Mouse (Mus musculus): Measurements from ENCODE around the gene Soat1.
A peak's percentile ranks its signal among the peaks of the same experiment; 100 is the strongest.

Soat1 gene

DNA sequence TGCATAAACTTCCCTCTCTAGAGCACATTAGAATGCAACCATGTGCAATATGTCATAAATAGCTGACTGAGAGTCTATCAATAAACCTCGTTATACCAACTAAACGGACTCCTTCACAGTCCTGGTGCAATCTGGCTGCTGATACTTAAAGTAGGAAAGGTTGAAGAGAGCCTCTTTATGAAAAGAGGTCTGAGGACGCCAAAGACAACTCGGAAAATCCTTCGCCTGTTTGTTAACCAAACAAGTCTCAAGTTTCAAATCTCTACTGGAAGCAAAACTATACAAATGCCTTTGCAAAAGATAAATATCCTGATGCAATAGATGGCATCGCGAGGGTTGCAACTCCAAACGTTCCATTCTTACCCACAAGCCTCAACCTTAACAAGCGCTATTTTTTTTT, 9.2 kb downstream of the Soat1 start:
- DNase-seq (ENCODE audit: low spot score in 2 of 2) = no peak

DNA sequence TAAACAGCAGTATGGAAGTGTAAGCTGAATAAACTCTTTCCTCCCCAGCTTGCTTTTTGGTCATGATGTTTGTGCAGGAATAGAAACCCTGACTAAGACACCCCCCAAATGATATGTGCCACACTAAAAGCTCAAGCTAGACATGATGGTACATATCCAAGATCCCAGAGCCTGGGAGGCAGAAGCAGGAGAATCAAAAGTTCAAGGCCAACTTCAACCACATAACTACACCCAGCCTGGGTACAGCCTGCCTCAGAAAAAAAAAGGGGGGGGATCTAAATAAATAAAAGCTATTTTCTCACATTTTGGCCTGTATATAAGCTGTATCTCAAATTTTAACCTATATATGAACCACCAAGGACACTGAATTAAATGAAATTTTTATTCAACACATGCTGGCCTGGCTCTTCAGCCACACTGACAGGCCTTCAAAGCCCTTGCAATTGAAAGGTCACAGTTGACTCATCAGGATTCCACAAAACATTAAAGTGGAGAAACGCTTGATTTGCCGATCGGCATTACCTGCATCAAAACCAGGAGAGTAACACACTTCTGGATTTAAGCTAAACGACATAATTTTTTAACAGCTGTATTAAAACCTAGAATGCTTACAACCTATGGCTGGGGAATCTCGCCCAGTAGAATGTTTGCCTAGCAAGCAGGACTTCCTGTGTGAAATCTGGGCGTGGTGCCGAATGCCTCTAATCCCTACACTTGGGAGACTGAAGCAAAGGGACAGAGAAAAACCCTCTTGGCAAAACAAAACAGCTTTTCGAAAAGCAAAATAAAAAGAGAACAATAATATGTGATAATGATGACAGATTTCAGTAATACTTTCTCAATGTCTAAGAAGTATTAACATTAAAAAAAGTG, 9.9 kb downstream of the Soat1 start:
- DNase-seq (ENCODE audit: low spot score in 2 of 2) = no peak

DNA sequence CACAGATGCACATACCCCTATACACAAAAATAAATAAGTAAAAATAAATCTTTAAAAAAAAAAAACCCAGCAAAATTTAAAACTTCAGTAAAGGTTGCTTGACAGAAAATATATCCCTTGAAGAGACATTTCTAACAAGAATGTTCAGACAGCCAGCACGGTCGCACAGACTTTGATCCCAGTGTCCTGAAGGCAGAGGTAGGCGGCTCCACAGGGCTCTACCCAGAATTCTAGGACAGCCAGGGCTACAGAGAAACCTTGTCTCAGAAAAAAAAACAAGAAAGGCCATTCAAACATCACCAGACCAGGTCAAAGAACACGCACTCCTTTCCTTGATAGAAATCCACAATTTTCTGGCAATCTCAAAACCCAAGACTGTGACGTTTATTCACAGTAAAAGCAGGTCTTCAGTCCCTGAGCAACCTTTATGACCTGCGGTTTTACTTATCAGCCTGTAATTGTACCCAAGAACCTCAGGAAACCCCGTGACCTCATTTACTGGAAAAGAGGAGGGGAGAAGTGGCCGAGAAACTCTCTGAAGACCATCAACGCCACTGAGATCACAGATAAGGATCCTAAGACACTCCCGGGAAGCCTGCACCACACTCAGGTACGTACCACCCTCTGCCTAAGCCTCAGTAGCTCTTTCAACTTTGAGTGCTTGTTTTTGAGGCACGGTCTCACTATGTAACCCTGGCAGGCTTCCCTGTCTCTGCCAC, 11.7 kb downstream of the Soat1 start:
- DNase-seq (ENCODE audit: low spot score in 2 of 2) = no peak

DNA sequence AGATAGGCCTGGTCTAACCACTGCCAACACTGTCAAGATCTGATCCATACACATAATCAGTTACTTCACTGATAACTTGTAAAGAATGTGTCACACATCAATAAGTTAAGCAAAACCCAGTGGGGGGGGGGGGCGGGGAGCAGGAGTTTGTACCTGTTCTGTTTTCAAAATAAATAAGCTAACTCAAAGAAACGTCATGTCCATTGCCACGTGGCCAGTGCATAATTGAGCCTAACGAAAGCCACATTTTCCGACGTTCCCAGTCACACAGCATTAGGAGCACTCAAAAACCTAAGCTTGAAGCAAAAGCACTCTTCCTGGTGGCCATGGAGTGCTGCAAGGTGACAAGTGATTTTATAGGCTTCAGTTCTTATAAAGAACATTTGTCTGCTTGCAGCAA, 13.1 kb downstream of the Soat1 start:
- no peak for DNase-seq (ENCODE audit: low spot score in 2 of 2)

DNA sequence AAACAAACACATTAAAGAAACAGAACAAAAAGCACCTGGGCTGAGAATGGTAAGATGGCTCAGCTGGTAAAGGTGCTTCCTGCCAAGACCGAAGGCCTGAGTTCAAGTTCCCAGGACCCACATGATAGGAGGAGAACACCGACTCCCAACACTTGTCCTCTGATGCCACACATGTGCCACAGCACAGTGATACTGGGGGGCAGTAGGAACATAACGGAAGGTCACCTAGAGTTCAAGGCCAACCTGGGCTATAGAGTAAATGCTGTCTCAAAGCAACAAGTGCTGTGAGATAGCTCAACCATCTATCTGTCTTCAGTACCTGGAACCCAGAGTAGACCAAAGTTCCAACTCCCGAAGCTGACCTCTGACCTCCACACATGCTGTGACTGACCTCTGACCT, 13.9 kb downstream of the Soat1 start:
- no peak for DNase-seq (ENCODE audit: low spot score in 2 of 2)

DNA sequence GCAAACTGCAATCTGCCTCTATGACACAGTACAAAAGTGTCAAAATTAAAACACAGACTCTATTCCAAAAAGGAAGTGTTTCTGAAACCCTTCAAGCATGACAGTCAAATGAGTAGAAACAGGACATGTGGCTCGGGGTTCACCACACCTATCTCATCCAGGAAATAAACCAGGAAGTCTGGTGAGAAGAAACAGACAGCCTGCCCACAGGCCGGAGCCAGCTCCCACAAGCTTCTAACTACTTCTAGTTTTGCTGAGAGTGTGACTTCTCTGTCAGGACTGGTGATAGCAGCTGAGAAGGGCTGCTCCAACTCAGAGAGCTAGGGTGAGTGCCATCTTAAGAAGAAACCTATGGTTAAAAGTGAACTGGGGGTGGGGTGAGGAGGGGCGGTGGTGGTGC, 14.4 kb downstream of the Soat1 start:
- no peak for DNase-seq (ENCODE audit: low spot score in 2 of 2)

DNA sequence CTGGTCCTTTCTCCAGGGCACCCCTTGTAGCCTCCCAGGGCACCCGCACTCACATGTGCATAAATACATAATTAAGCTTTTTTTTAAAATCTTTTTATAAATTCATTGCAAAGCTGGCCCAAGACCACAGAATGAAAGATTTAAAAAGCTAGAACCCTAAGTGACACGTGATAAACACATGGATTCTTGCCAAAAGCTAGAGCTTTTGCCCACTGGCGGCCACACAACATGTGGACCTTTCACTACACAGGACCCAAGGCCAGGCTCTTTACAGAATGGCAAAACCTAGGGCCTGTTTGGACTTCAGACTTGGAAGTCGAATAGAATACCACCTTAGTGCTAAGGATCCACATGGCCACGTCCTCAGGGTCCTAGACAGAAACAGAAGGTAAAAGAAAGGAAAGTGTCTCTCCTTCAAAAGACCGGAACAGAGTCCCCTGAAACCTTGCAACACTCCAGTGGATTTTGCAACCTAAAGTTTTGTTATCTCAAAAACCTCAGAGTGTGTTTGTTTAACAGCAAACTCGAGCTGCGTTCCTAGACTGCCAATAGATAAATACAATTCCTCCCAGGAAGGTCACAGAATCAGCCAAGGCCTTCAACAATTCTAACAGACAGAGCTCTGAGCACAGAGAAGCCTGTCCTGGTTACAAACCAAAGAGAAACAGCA, 15.6 kb downstream of the Soat1 start:
- DNase-seq (ENCODE audit: low spot score in 2 of 2) = no peak

DNA sequence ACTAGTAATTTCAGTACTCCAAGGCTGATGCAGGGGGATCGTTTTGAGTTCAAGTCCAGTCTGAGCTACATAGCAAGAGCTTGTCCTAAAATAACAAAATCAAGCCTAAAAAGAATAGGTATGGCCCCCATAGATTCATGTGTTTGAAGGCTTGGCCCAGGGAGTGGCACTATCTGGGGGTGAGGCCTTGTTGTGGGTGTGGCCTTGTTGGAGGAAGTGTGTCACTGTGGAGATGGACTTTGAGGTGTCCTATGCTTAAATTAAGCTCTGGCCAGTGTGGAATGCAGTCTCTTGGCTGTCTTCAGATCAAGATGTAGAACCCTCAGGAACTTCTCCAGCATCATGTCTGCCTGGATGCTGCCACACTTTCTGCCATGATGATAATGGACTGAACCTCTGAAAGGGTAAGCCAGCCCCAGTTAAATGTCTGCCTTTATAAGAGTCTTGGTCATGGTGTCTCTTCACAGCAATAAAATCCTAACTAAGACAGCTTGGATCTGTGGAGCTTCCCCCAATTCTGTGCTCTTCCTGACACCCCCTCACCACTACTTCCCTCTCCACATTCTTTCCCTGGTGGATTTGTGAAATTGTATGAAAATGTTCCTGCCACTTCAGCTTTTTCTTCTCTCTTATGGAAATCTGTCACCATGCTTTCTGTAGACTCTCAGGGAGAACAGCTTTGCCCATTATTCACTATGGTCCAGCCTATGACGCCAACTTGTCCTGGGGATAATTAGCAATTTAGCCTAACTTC, 18.9 kb downstream of the Soat1 start:
- no peak for DNase-seq (ENCODE audit: low spot score in 2 of 2)

DNA sequence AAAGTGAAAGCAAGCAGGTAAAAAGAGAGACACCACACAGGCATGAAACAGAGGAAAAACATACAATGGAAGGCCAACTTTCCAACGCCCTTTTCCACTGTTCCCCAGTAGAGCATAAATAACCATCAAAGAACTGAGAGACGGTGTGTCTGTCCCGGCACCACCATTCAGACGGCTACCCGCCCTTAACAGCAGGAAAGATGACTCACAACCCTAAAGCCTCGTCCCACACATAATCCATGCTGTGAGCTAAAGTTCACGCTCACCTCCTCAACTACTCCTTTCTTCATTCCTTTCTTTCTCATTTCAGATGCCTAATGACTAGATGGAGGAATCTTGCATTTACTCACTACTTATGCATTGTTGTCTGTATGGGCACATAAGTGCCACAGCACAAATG, 19.7 kb downstream of the Soat1 start:
- no peak for DNase-seq (ENCODE audit: low spot score in 2 of 2)

DNA sequence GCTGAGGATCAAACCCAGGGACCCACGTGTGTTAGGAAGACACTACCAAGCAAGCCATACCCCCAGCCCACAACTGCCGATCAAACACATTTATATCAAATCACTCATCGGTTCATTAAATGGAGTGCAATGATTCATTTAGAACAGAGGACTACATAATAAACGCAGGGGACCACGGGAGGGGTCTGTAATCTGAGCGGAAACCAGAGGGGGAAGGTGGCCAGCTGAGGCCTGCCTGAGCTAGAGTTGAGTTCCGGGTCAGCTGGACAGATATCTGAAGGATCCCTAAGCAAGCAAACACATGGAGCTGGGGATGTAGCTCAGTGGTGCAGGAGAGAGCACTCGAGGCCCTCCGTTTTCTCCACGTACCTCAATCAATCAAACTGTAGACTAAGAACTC, 20.3 kb downstream of the Soat1 start:
- no peak for DNase-seq (ENCODE audit: low spot score in 2 of 2)

DNA sequence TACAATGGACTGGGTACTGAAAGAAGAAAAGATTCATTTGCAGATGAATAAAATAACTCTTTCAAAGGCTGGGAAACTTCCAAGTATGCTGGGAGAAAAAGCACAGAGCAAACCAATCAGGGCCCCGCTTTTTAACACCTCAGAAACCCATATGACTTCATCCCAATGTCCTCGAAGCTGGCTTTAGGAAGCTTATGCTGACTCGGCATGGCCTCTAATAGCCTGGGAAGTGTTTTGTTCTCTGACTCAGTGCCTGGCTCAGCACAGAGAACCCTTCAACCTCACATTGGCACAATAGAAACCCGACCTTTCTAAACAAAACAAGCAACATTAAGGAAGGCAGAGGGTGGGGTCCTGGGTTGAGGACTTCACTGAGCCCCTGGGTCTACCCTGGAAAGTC, 23.7 kb downstream of the Soat1 start:
- DNase-seq (ENCODE audit: low spot score in 2 of 2) = no peak

DNA sequence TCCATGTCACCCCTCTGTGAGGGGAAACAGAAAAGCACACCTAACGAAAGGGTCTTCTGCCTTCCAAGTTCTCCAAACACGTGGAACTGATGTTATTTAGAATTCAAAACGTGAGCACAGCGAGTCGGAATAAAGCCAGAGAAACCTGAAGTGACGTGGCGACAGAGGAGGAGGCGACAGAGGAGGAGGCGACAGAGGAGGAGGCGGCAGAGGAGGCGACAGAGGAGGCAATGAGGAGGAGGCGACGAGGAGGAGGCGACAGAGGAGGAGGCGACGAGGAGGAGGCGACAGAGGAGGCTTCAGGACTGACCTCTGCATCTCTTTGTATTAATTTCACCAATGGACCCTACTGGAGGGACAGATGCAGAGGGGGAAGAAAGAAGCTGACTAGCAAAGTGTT, 24.4 kb downstream of the Soat1 start:
- DNase-seq (ENCODE audit: low spot score in 2 of 2) = no peak

DNA sequence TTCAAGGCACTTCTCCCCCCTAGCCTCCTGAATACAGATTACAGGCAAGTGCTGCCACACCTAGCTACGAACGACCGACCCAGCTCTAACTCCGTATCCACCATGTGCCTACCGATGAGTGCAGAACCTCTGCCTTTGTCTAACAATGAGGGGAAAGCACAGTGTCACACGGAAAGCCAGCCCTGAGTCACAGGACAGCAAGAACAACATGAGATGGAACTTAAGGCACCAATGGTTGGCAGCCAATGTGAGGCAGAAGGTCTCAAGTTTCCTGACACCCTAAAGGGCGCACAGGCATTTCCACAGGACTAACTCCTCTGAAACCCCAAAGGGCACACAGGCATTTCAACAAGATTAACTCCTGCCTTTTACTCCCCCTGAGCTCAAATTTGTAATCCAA, 25.0 kb downstream of the Soat1 start:
- DNase-seq (ENCODE audit: low spot score in 2 of 2) = no peak

DNA sequence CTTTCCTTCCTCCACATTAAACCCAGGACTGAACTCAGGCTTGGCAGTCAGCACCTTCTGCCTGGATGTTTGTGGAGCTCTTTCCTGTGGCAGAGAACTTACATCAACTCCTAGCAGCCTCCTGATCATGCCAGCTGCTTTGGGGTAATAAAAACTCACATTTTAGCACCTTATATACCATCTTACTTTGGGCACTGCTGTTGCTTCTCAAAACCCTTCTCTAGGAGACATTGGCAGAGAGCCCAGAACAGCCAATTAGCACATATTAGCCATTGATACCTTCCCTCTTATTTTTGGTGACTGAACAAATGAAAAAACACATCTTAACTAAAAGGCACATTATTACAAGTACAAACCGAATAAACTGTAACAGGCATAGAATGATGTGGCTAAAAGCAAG, 29.1 kb downstream of the Soat1 start:
- DNase-seq (ENCODE audit: low spot score in 2 of 2) = peak; percentile 35 to 46

DNA sequence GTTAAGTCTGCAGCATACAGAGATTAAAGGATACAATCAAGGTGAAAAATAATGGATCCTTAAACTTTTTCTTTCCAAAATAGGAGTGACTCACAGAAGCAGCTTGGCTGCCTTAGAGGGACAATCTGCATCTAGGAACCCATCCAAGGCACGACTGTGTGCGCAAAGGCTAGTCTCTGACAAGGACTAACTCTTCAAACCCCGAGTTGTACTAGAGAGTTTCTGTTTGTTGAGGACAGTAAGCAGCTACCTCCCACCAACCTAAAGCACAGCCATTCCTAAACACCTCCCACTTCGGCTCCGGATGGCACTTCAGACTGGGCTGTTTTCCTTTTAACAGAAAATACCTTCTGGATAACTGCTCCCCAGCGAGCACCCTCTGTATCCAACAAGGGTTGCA, 31.4 kb downstream of the Soat1 start:
- DNase-seq (ENCODE audit: low spot score in 2 of 2) = peak in 1 of 2 experiments; percentile 38

DNA sequence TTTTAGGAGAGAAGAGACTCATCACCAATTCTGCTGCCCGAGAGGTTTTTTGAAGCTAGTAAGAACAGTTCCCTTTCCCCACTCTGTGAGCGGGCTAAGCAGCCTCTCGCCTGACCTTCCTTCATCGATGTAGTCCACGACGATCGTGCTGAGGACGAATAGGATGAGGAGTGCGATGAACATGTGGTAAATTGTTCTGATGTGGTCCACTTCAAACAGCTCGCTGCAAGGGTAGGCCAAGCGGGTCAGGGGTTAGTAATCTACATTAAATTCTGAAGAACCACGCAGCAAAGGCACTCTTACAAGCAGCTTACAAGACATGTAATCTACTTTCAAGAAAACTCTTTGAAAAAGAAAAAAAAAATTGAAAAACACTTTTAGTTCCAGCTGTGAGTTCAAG, 31.9 kb downstream of the Soat1 start:
- DNase-seq (ENCODE audit: low spot score in 2 of 2) = no peak

DNA sequence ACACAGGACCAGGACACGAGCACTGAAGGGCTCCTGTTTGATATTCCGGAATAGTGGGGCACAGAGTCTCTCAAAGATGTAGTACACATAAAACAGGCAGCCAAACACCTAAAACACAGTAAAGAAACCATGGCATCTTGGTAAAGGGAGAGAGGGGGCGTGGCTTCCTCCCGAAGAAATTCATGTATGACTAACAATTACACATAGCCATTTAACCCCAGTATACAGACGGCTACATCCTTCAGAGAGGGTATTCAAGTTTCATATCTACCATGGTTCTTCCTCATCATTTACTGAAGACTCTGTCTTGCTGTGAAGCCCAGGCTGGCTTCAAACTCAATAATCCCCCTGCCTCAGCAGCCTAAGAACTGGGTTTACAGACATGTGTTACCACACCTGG, 36.4 kb downstream of the Soat1 start:
- no peak for DNase-seq (ENCODE audit: low spot score in 2 of 2)

DNA sequence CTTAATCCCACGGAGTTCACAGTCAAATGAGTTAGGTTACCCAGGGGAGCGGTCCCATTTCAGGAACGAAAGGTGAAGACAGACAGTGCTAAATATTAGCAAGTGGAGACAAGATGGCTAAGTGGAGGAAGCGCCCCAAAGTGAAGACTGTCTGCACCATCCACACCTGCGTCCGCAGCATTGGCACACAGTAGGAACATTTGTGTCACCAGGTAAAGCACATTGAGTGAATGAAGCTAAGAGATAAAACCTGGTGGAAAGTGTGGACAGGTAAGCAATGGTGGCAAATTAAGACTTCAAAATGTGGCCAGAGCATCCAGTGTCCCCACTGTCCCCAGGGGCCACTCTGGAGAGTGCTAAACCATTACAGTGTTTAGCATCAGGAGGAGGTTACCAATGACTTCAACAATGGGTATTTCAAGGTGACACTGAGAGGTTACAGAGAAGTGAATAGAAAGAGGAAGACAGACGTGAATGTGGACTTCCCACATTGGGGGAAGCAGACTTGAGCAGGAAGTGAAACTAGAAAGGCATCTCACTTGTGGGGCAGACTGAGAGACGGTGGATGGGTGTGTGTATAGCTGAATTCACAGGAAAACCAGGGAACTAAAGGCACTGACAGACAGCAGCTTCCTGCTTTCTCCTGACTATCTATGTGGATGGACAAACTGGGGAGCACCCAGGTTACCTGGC, 37.0 kb downstream of the Soat1 start:
- no peak for DNase-seq (ENCODE audit: low spot score in 2 of 2)

DNA sequence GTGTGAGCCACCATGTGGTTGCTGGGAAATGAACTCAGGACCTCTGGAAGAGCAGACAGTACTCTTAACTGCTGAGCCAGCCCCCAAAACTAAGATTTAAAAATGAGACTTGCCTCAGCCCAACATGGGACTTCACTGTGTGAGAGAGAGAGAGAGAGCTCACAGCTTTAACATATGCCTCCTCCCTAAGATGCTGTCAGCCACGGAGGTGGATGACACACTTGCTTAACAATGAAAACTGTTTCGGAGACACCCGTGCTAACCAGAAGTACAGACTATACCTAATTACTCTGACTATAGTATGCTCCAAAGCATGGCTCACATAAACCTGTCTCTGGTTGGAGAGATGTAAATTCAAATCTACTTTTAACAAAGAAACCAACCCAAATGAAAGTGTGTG, 40.6 kb downstream of the Soat1 start:
- DNase-seq (ENCODE audit: low spot score in 2 of 2) = no peak

DNA sequence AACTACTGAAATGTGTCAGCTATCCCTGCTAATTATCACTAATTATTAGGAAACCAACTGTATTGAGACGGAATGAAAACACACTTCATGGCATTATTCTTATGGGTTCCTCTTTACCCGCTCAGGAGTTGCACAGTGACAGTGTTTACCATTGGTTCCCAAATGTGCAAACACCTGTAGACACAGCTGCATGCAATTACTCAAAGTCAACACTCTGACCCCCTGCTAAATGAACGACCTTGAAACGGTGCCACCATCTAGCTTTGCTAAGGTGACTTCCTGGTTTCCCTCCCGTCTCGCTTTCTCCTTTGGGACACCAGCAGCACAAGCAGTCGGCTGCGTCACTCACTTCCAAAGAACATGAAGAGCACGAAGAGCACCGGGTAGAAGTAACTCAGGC, 41.6 kb downstream of the Soat1 start:
- no peak for DNase-seq (ENCODE audit: low spot score in 2 of 2)

DNA sequence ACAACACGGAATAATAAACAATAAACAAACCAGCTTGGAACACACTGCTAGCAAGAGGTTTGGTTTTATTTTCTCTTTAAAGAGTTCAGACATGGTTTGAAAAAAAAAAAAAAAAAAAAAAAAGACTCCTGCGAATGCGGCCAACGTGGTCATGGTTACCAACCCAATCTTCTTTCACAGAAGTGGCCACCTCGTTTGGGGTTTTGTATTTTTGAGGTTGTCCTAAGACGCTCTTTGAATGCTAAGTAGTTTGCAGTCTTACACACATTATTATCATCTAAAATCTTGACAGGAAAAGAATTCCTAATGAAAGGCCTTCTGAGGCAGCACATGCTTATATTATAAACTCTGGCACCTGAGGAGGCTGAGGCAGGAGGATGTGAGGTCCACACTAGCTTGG, 45.7 kb downstream of the Soat1 start:
- DNase-seq (ENCODE audit: low spot score in 2 of 2) = peak; percentile 44 to 56

DNA sequence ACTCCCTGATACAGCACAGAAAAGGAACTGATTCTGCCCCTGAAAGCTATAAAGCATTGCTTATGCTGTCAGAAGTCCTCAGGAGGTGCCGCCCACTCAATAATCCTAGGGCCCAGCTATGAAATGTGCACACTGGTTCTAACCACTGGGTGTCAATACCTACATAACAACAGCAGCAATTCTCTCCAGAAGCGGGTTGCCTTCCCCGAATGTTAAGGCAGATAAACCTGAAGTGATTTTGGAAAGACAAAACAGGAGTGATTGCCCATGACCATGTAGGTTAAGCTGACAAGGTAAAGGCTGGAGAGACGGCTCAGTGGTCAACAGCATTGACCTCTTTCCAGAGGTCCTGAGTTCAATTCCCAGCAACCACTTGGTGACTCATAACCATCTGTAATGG, 48.4 kb downstream of the Soat1 start:
- DNase-seq (ENCODE audit: low spot score in 2 of 2) = no peak
